Mouse (Mus musculus) E14TG2a.4 (cell line): ENCODE results near the gene Ccnyl1.

Source experiments
- H3K27me3 ChIP-seq: 2 replicates; pipeline ENCODE4 v1.6.1; 2014; ENCODE audit warnings: low read length, control low read depth; ENCODE audit not compliant: insufficient read depth
- H3K36me3 ChIP-seq: 2 replicates; pipeline ENCODE4 v1.6.1; 2014; ENCODE audit warnings: low read length, control low read depth; ENCODE audit not compliant: insufficient read depth
- H3K4me1 ChIP-seq: replicated peaks from 2 replicates; pipeline ENCODE4 v1.6.1; 2014; ENCODE audit warnings: low read depth, low read length, control low read depth
- H3K4me3 ChIP-seq: replicated peaks from 2 replicates; pipeline ENCODE4 v1.5.1; 2014; ENCODE audit warnings: mild to moderate bottlenecking, low read length
- H3K9me3 ChIP-seq: 2 replicates; pipeline ENCODE4 v1.6.1; 2014; ENCODE audit warnings: low read length, control low read depth
- CTCF ChIP-seq: conservative IDR thresholded peaks from 2 replicates; pipeline ENCODE4 v1.5.1; 2014; ENCODE audit warnings: low read length
- NANOG ChIP-seq: IDR thresholded peaks from 2 replicates; pipeline ENCODE4 v1.6.1; 2014; ENCODE audit warnings: borderline replicate concordance, low read length, mixed read lengths
- POU5F1 ChIP-seq: IDR thresholded peaks from 2 replicates; pipeline ENCODE4 v1.6.1; 2014; ENCODE audit warnings: low read length, borderline replicate concordance

Gene Ccnyl1

DNA sequence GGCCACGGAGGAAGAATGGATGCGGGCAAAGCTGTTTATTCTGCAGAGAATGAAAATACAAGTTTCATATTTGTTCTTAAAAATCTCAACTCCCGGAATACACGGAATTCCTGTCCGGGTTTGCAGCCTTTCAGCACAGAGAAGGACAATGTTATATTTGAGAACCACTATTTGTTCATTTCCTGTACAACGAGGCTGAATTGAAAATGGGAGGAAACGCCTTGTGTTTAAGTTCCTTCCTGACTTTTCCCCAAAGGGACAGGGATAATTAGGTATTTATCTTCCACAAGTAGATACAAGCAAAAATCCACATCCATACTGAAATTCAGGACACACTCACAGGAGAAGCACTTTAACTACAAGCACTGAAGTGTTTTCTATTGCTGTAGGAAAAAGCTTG is 31.4 kb upstream of the Ccnyl1 start:
- TF ChIP-seq CTCF (no peak), NANOG (no peak), POU5F1 (no peak)
- H3K4me1 ChIP-seq, result peaks cover 25% of the 10 kb centered on the region
- H3K9me3 ChIP-seq, result no peaks in the 10 kb centered on the region
- no peaks in the 10 kb centered on the region for H3K27me3 ChIP-seq
- H3K4me3 ChIP-seq, result no peak overlapping the region
- no peaks in the 10 kb centered on the region for H3K36me3 ChIP-seq

DNA sequence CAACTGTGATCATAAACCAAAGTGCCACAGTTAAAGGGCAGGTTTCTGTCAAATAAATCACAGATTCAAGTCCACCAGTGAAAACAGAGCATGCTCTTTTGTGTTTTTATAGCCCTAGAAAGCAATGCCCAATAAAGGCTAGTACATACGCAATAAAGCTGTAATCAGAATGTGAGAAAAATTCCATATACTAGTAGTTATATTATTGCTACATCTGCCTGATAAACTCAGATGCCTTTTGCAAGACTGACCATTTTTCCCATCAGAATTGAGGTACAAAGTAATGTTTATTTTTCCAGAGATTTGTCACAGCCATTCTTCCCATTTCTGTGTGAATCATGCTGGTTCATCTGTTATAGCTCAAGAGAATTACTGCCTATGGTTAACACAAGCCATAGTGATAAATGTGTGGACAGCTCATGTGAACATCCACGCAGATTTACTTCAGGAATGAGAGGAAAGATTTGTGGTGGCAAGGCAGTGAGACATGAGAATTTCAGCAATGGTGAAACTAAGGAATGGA is 23.1 kb upstream of the Ccnyl1 start:
- no peak overlapping the region for H3K4me3 ChIP-seq
- no peaks in the 10 kb centered on the region for H3K36me3 ChIP-seq
- H3K27me3 ChIP-seq, result no peaks in the 10 kb centered on the region
- no peaks in the 10 kb centered on the region for H3K4me1 ChIP-seq
- no peaks in the 10 kb centered on the region for H3K9me3 ChIP-seq
- TF ChIP-seq NANOG (no peak), POU5F1 (no peak), CTCF (no peak)

DNA sequence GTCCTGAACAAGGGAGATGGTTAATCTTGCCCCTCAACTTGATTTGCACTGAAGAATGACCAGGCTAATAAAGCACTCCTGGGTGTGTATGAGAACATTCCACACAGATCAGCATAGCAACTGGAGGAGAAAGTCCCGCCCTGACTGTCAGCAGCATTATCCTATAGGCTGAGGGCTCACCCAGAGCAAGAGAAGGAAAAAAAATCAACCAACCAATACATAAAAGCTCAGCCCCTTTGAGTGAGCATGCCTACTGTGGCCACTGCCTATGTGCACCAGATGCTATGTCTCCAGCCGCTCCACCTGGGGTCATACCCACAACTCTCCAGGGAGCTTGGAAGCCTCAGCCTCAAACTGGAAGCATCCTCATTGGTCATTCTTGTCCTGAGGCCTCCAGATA is 20.8 kb upstream of the Ccnyl1 start:
- Histone ChIP-seq H3K4me3 (no peak overlapping the region), H3K9me3 (no peaks in the 10 kb centered on the region), H3K4me1 (peaks cover 7% of the 10 kb centered on the region; the same call in 1 of the 2 replicates), H3K36me3 (no peaks in the 10 kb centered on the region), H3K27me3 (no peaks in the 10 kb centered on the region)
- TF ChIP-seq NANOG (no peak), CTCF (no peak), POU5F1 (no peak)

DNA sequence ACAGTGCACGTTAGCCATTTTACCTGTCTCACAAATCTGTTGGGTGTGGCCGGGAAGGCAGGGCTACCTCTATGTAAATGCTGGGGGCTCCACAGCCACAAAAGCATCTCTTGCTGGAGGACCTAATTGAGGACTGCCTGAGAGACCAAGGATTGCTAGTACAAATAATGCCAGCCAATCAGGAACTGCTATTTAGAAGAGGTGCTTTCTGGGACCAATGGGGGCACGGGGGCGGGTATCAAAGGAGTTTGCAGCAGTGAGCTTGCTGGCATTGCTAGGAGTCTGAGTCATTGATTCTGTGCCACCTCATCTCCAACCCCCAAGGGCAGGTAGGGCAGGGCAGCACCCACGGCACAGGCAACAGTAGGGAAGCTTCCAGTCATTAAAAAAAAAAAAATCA is 16.3 kb upstream of the Ccnyl1 start:
- H3K36me3 ChIP-seq, result no peaks in the 10 kb centered on the region
- no peaks in the 10 kb centered on the region for H3K27me3 ChIP-seq
- peaks cover 12% of the 10 kb centered on the region; the same call in 1 of the 2 replicates for H3K4me1 ChIP-seq
- no peak for TF ChIP-seq POU5F1
- TF ChIP-seq NANOG, result no peak
- no peak for TF ChIP-seq CTCF
- no peak overlapping the region for H3K4me3 ChIP-seq
- H3K9me3 ChIP-seq, result no peaks in the 10 kb centered on the region

DNA sequence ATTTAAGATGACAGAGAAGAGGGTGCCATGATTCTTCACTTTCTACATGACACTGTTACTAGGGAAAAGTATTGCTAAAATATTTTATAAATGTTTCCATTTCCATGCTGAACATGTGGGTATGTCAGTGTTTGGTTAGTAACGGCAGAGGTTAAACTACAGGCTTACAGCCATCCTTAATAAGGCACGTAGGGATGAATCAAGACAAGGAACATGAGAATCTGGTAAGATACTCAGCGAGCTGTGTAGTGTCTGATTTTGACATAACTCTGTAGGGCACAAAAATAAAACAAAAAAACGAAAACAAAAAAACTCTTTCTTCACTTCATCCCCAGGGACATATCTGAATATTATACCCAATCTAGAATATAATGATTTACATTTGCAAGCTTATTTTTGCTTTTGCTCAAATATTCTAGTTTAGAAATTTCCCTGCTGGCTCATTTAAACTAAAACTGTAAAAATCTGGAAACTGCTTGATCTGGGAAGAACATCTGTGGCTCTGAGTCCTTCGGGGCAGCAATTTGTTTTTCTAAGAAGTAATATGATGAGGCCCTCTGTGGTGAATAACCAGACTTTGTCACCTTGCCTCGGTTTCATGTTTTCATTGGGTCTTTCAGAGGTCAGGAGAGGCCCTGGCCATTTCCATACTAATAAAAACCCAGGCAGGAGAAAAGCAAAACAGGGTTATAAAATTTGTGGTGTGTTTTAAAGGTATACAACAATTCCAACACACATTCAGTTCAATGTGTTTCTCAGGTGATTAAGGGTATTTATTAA is 14.0 kb upstream of the Ccnyl1 start:
- TF ChIP-seq CTCF (no peak), NANOG (no peak), POU5F1 (no peak)
- H3K4me3 ChIP-seq, result no peak overlapping the region
- H3K27me3 ChIP-seq, result no peaks in the 10 kb centered on the region
- H3K9me3 ChIP-seq, result no peaks in the 10 kb centered on the region
- H3K4me1 ChIP-seq, result peaks cover 12% of the 10 kb centered on the region; the same call in 1 of the 2 replicates
- H3K36me3 ChIP-seq, result peaks cover 4% of the 10 kb centered on the region

DNA sequence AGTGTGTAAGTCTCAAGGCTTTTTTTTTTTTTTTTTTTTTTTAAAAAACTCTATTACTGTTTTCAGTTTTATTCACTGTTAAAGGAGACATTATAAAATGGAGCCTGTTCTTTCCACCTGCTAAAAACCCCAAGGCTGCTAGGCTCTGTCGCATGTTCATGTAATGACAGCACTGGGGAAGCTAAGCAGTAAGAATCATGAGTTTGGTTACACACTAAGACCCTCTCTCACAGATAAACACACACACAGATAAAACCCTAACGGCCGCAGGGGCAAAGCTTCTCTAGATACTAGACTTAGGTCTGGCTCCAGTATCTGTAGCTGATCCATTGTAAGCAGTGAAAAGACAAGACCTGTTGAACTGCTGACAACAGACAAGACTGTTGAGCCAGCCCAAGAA is 8.8 kb upstream of the Ccnyl1 start:
- Histone ChIP-seq H3K4me1 (0 out of 2 replicates have a peak, but pooled peaks cover 5% of the 10 kb centered on the region), H3K36me3 (peaks cover 11% of the 10 kb centered on the region), H3K27me3 (no peaks in the 10 kb centered on the region), H3K9me3 (no peaks in the 10 kb centered on the region), H3K4me3 (no peak overlapping the region)
- TF ChIP-seq CTCF, result no peak
- TF ChIP-seq NANOG, result no peak
- no peak for TF ChIP-seq POU5F1

DNA sequence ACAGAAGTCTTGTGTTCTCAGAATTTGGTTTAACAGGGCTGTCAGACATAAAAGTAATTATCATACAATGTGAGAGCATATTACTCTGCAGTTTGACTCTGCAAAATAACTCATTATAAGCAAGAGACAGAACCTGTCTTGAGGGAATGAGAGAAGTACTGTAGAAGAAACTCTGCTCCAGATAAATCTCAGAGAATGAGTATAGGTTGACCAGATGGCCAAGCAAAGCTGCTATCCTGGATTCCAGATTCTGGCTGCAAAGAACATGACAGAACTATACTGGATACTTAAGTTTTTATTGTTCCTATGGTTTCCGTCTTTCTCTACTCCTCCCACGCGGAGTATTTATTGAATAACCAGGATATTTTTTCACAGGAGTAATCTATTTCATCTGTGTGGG is 7.2 kb upstream of the Ccnyl1 start:
- Histone ChIP-seq H3K27me3 (no peaks in the 10 kb centered on the region), H3K4me3 (no peak overlapping the region), H3K9me3 (no peaks in the 10 kb centered on the region), H3K4me1 (no peaks in the 10 kb centered on the region), H3K36me3 (peaks cover 18% of the 10 kb centered on the region)
- TF ChIP-seq POU5F1 (no peak), NANOG (no peak), CTCF (no peak)

DNA sequence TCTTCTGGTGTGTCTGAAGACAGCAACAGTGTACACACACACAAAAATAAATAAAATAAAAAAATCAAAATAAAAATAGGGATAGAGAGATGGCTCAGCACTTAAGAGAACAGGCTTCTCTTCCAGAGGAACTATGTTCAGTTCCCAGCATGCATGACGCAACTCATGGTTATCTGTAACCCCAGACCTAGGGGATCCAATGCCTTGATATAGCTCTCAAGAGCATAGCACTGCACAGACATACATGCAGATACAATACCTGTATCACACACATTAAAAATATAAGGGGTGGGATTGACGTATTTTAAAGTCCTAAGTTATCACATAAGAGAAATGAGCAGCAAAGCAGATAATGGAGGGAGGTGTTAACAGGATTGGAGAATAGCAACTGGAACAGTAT is 5.8 kb upstream of the Ccnyl1 start:
- H3K4me1 ChIP-seq, result peaks cover 5% of the 10 kb centered on the region
- no peaks in the 10 kb centered on the region for H3K9me3 ChIP-seq
- TF ChIP-seq POU5F1, result no peak
- TF ChIP-seq CTCF, result no peak
- TF ChIP-seq NANOG, result no peak
- no peak overlapping the region for H3K4me3 ChIP-seq
- peaks cover 20% of the 10 kb centered on the region for H3K36me3 ChIP-seq
- no peaks in the 10 kb centered on the region for H3K27me3 ChIP-seq

DNA sequence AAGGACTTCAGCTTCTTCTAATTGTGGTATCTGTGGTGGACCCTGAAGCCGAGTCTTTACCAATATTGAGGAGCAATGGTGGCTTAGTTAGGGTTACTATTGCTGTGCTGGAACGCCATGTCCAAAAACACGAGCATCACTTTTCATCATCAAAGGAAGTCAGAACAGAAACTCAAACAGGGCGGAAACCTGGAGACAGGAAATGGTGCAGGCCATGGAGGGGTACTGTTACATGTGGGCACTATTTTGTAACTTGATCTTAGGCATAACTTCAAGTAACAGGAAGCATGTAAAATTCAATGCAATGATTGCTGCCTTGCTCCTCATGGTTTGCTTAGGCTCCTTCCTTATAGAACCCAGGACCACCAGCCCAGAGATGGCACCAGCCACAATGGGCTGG is 2.2 kb upstream of the Ccnyl1 start:
- H3K27me3 ChIP-seq, result no peaks in the 10 kb centered on the region
- no peak overlapping the region for H3K4me3 ChIP-seq
- TF ChIP-seq CTCF (no peak), POU5F1 (no peak), NANOG (no peak)
- peaks cover 17% of the 10 kb centered on the region for H3K4me1 ChIP-seq
- H3K9me3 ChIP-seq, result no peaks in the 10 kb centered on the region
- H3K36me3 ChIP-seq, result peaks cover 12% of the 10 kb centered on the region; the same call in 1 of the 2 replicates
